Mouse (Mus musculus) left cerebral cortex, postnatal 4 days (tissue): Measurements from ENCODE around the gene Cd9. TPM values are rescaled to one million over a fixed set of nuclear protein-coding genes. Genes with fewer than 3 reads are reported as not detected.

ENCODE experiments used
- DNase-seq: peaks from one replicate; pipeline ENCODE4 v3.0.0-alpha.2; 2022
- intact Hi-C: fragments of 180-260 bp; cut with DNase I; formaldehyde crosslinking; loops from one replicate; pipeline ENCODE4 v1.15.1; 2025
- total RNA-seq, 2 experiments: library from RNA; stranded (reverse); gene quantifications; 2 replicates each; pipeline ENCODE4 v1.2.3; 2021

Gene Cd9
- total RNA-seq, 2 experiments from 2014 or later = 53.1 to 56.4 TPM

- no peak for DNase-seq
- intact Hi-C loops = no loop called here
Measured at GRCm38 (mm10) chr6:125411661-125412060, 82.9 kb downstream of the Cd9 start.

- intact Hi-C loops = no loop called here
Measured at GRCm38 (mm10) chr6:125410995-125411547, 83.5 kb downstream of the Cd9 start.

GRCm38 (mm10) chr6:125410551-125410950 lies 84.0 kb downstream of the Cd9 start:
- no peak for DNase-seq
- intact Hi-C loops = no loop called here

More at GRCm38 (mm10) chr6:125410995-125411547, 83.5 kb downstream of the Cd9 start:
- no peak for DNase-seq

Other genes starting within 250 kb of the Cd9 start
- not detected for gene Tuba3a, start 208.7 kb downstream of the Cd9 start, total RNA-seq
- gene Ltbr, start 180.9 kb downstream of the Cd9 start, total RNA-seq = 10 to 100 TPM in 1 of 2 experiments, 1 to 10 TPM in 1; 9.6 to 10.7 TPM
- 1 to 10 TPM; 1.5 to 2.1 TPM for gene Scnn1a, start 174.1 kb downstream of the Cd9 start, total RNA-seq
- 10 to 100 TPM; 11.2 to 12.0 TPM for gene Tnfrsf1a, start 145.4 kb downstream of the Cd9 start, total RNA-seq
- gene Plekhg6, start 114.0 kb downstream of the Cd9 start, total RNA-seq = not detected
- gene Vwf, start 52.0 kb upstream of the Cd9 start, total RNA-seq = 10 to 100 TPM; 24.1 to 28.2 TPM
- under 1 TPM; 0.83 to 0.86 TPM for gene Ano2, start 195.6 kb upstream of the Cd9 start, total RNA-seq